Mouse (Mus musculus): ENCODE results near the gene Spi1. TPM values are rescaled to one million over a fixed set of nuclear protein-coding genes. Genes with fewer than 3 reads are reported as not detected.

Gene Spi1
- polyA plus RNA-seq, 1 experiment from 2014 or later = 2.4 TPM

GRCm38 (mm10) chr2:91152885-91153377, 70.7 kb downstream of the Spi1 start:
- no peaks in the 10 kb centered on the region for H3K4me1 ChIP-seq (ENCODE audit: control insufficient read depth, insufficient read depth, low read length)
- no peak overlapping the region for H3K4me3 ChIP-seq (replicated peaks; ENCODE audit: low read depth, low read length)
- no peaks in the 10 kb centered on the region for H3K9me3 ChIP-seq (ENCODE audit: control insufficient read depth, low read length)
- H3K9ac ChIP-seq (replicated peaks; ENCODE audit: low read length) = no peak overlapping the region
- H3K4me2 ChIP-seq (ENCODE audit: low read length) = no peak overlapping the region
- no peaks in the 10 kb centered on the region for H3K27me3 ChIP-seq (ENCODE audit: control insufficient read depth, insufficient read depth, low read length)
- DNase-seq (no peak), ATAC-seq (ENCODE audit: low FRiP score, low TSS enrichment) (no peak)
- 88% methylated on average over 3 of the region's 3 CpGs for WGBS
- peaks cover 87% of the 10 kb centered on the region for H3K36me3 ChIP-seq (ENCODE audit: control insufficient read depth, insufficient read depth, low read length)
- H3K27ac ChIP-seq (replicated peaks; ENCODE audit: low read depth, low read length) = no peak overlapping the region

GRCm38 (mm10) chr2:91154091-91154490, 71.9 kb downstream of the Spi1 start:
- ATAC-seq (ENCODE audit: low FRiP score, low TSS enrichment) (no peak), DNase-seq (no peak)
- no peaks in the 10 kb centered on the region for H3K27me3 ChIP-seq (ENCODE audit: control insufficient read depth, insufficient read depth, low read length)
- WGBS = 97% methylated on average over 3 of the region's 3 CpGs
- no peaks in the 10 kb centered on the region for H3K4me1 ChIP-seq (ENCODE audit: control insufficient read depth, insufficient read depth, low read length)
- H3K9ac ChIP-seq (replicated peaks; ENCODE audit: low read length) = no peak overlapping the region
- no peaks in the 10 kb centered on the region for H3K9me3 ChIP-seq (ENCODE audit: control insufficient read depth, low read length)
- peaks cover 88% of the 10 kb centered on the region for H3K36me3 ChIP-seq (ENCODE audit: control insufficient read depth, insufficient read depth, low read length)
- no peak overlapping the region for H3K4me3 ChIP-seq (replicated peaks; ENCODE audit: low read depth, low read length)
- no peak overlapping the region for H3K4me2 ChIP-seq (ENCODE audit: low read length)
- no peak overlapping the region for H3K27ac ChIP-seq (replicated peaks; ENCODE audit: low read depth, low read length)

- Histone ChIP-seq H3K4me2 (ENCODE audit: low read length) (no peak overlapping the region), H3K27me3 (ENCODE audit: control insufficient read depth, insufficient read depth, low read length) (no peaks in the 10 kb centered on the region), H3K4me1 (ENCODE audit: control insufficient read depth, insufficient read depth, low read length) (no peaks in the 10 kb centered on the region), H3K9ac (replicated peaks; ENCODE audit: low read length) (no peak overlapping the region), H3K36me3 (ENCODE audit: control insufficient read depth, insufficient read depth, low read length) (peaks cover 92% of the 10 kb centered on the region), H3K4me3 (replicated peaks; ENCODE audit: low read depth, low read length) (no peak overlapping the region), H3K27ac (replicated peaks; ENCODE audit: low read depth, low read length) (no peak overlapping the region), H3K9me3 (ENCODE audit: control insufficient read depth, low read length) (no peaks in the 10 kb centered on the region)
- no peak for DNase-seq
- 28% methylated on average over 6 of the region's 6 CpGs for WGBS
- no peak for ATAC-seq (ENCODE audit: low FRiP score, low TSS enrichment)
Measured at GRCm38 (mm10) chr2:91157002-91157752, 75.0 kb downstream of the Spi1 start.

GRCm38 (mm10) chr2:91160591-91160990, 78.4 kb downstream of the Spi1 start:
- Histone ChIP-seq H3K4me1 (ENCODE audit: control insufficient read depth, insufficient read depth, low read length) (no peaks in the 10 kb centered on the region), H3K36me3 (ENCODE audit: control insufficient read depth, insufficient read depth, low read length) (peaks cover 93% of the 10 kb centered on the region), H3K9me3 (ENCODE audit: control insufficient read depth, low read length) (no peaks in the 10 kb centered on the region), H3K27ac (replicated peaks; ENCODE audit: low read depth, low read length) (no peak overlapping the region), H3K9ac (replicated peaks; ENCODE audit: low read length) (no peak overlapping the region), H3K4me2 (ENCODE audit: low read length) (no peak overlapping the region), H3K4me3 (replicated peaks; ENCODE audit: low read depth, low read length) (no peak overlapping the region), H3K27me3 (ENCODE audit: control insufficient read depth, insufficient read depth, low read length) (no peaks in the 10 kb centered on the region)
- no peak for DNase-seq
- 90% methylated on average over 6 of the region's 6 CpGs for whole genome bisulfite sequencing
- no peak for ATAC-seq (ENCODE audit: low FRiP score, low TSS enrichment)

GRCm38 (mm10) chr2:91162952-91163351, 80.8 kb downstream of the Spi1 start:
- Histone ChIP-seq H3K4me3 (replicated peaks; ENCODE audit: low read depth, low read length) (no peak overlapping the region), H3K27ac (replicated peaks; ENCODE audit: low read depth, low read length) (no peak overlapping the region), H3K4me1 (ENCODE audit: control insufficient read depth, insufficient read depth, low read length) (no peaks in the 10 kb centered on the region), H3K36me3 (ENCODE audit: control insufficient read depth, insufficient read depth, low read length) (peaks cover 93% of the 10 kb centered on the region), H3K9ac (replicated peaks; ENCODE audit: low read length) (no peak overlapping the region), H3K4me2 (ENCODE audit: low read length) (no peak overlapping the region), H3K9me3 (ENCODE audit: control insufficient read depth, low read length) (no peaks in the 10 kb centered on the region), H3K27me3 (ENCODE audit: control insufficient read depth, insufficient read depth, low read length) (no peaks in the 10 kb centered on the region)
- DNase-seq (no peak), ATAC-seq (ENCODE audit: low FRiP score, low TSS enrichment) (no peak)
- WGBS = 96% methylated on average over 4 of the region's 4 CpGs

GRCm38 (mm10) chr2:91163532-91163931, 81.3 kb downstream of the Spi1 start:
- H3K27ac ChIP-seq (replicated peaks; ENCODE audit: low read depth, low read length) = no peak overlapping the region
- DNase-seq = no peak

GRCm38 (mm10) chr2:91164991-91165390, 82.8 kb downstream of the Spi1 start:
- 92% methylated on average over 6 of the region's 6 CpGs for WGBS
- H3K27ac ChIP-seq (replicated peaks; ENCODE audit: low read depth, low read length) = no peak overlapping the region
- H3K4me2 ChIP-seq (ENCODE audit: low read length) = no peak overlapping the region
- H3K9ac ChIP-seq (replicated peaks; ENCODE audit: low read length) = no peak overlapping the region
- no peak for DNase-seq
- no peak for ATAC-seq (ENCODE audit: low FRiP score, low TSS enrichment)
- no peak overlapping the region for H3K4me3 ChIP-seq (replicated peaks; ENCODE audit: low read depth, low read length)
- H3K27me3 ChIP-seq (ENCODE audit: control insufficient read depth, insufficient read depth, low read length) = no peaks in the 10 kb centered on the region
- H3K36me3 ChIP-seq (ENCODE audit: control insufficient read depth, insufficient read depth, low read length) = peaks cover 95% of the 10 kb centered on the region
- H3K9me3 ChIP-seq (ENCODE audit: control insufficient read depth, low read length) = no peaks in the 10 kb centered on the region
- no peaks in the 10 kb centered on the region for H3K4me1 ChIP-seq (ENCODE audit: control insufficient read depth, insufficient read depth, low read length)

More at GRCm38 (mm10) chr2:91163532-91163931, 81.3 kb downstream of the Spi1 start:
- H3K4me3 ChIP-seq (replicated peaks; ENCODE audit: low read depth, low read length) = no peak overlapping the region
- no peak for ATAC-seq (ENCODE audit: low FRiP score, low TSS enrichment)
- H3K27me3 ChIP-seq (ENCODE audit: control insufficient read depth, insufficient read depth, low read length) = no peaks in the 10 kb centered on the region
- no peaks in the 10 kb centered on the region for H3K4me1 ChIP-seq (ENCODE audit: control insufficient read depth, insufficient read depth, low read length)
- H3K9ac ChIP-seq (replicated peaks; ENCODE audit: low read length) = no peak overlapping the region
- no peak overlapping the region for H3K4me2 ChIP-seq (ENCODE audit: low read length)
- 89% methylated on average over 5 of the region's 5 CpGs for WGBS
- no peaks in the 10 kb centered on the region for H3K9me3 ChIP-seq (ENCODE audit: control insufficient read depth, low read length)
- peaks cover 93% of the 10 kb centered on the region for H3K36me3 ChIP-seq (ENCODE audit: control insufficient read depth, insufficient read depth, low read length)

Data from midbrain, embryonic 14.5 days (tissue).